Mouse (Mus musculus) mouse embryonic stem cell (cell line): ENCODE data around the gene Hrh3.

Experiments used
- in situ Hi-C, 2 experiments: fragments of 300-500 bp; cut with MboI; formaldehyde crosslinking; loops; 1 replicate in 1 of 2; 3 replicates in 1 of 2; pipeline ENCODE4 v1.14.3; 2019 to 2020; ENCODE audit warnings: low sequenced_read_pairs in 2 of 2, low pct_unique_long_range_greater_than_20kb in 1 of 2, mixed read lengths in 1 of 2; ENCODE audit not compliant: unreplicated experiment in 1 of 2

The Hrh3 gene

DNA sequence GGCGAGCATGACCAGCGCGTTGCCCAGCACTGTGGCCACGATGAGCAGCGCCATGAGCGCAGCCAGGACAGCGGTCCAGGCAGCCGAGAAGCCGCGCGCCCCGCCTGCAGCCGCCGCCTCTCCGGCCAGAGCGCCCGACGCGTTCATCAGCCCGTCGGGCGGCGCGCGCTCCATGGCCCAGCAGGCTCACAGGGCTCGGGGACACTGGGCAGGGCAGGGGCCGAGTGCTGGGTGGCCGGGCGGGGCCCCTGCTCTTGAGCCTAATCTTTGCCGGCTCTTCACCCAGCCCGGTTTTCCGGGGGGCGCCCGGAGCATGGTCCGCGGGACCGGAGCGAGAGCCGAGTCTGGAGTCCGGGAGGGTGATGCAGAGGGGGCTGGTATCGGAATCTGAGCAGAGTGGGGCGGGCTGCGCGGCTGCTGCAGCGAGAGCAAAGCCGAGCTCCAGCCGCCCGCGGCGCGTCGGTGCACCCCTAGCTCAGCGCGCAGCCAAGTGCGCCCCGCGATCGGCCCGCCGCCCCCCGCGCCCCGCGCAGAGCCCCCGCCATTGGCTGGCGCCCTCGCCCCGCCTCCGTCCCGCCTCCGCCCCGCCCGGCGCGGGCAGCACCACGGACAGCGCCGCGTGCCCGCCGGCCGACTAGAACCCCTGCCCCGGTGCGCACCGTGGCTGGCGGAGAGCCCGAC is at the start of gene Hrh3:
TSS of gene Hrh3 (minus strand) at position 511 of the 681 bp plus-strand sequence.
- in situ Hi-C loops: no loop called here

DNA sequence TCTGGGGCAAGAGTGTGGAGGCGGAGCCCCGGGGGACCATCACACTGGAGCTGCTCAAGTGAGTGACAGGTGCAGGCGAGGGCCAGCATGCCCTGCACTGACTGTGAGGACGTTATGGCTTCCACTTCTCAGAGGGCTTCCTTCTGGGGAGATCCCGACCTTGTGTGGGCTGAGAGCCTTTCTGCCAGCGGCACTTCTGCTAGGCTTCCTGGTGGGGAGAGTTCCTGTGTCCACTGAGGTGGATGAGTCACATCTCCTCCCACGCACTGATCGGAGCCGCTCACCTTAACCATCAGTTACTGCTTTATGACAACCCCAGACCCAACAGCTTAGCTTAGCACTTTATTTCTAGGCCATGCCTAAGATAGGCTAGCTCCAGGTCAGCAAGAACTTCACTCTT is 44.3 kb upstream of the Hrh3 start:
- in situ Hi-C loops: no loop called here

DNA sequence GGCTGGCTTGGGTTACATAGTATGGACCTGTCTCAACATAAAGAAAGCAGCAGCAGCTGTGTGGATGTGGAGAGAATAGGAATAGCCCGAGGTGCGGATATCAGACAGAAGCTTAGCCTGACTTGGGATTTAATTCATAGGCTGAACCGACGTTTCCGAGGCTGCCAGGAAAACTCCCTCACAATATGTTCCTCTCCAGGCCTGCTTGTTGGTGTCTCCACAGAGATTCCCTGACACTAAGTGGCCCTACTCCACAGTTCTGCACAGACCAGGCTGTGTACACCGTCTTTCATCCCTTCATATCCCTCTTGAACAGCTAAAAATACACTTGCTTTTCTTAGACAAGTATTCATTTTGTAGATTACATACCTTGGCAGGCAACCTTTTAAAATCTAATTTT is 43.1 kb upstream of the Hrh3 start:
- in situ Hi-C loops: no loop called here

DNA sequence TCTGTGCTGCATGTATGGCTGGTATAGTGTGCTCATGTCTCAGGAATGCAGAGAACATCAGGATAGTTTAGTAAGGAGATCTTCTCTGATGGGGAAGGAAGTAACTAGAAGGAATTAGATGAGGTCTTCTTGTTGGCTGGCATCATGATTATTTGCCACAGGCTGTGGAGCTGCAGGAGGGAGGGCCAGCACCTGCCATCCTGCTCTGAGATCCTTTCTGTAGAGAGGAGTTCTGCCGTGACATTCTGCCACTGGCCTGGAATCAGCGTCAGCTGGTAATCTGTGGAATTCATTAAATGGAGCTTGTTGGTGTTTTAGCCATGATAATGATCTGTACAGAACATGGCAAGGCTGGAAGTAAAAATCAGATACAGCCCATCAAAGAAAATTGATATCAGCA is 41.8 kb upstream of the Hrh3 start:
- in situ Hi-C loops: no loop called here

DNA sequence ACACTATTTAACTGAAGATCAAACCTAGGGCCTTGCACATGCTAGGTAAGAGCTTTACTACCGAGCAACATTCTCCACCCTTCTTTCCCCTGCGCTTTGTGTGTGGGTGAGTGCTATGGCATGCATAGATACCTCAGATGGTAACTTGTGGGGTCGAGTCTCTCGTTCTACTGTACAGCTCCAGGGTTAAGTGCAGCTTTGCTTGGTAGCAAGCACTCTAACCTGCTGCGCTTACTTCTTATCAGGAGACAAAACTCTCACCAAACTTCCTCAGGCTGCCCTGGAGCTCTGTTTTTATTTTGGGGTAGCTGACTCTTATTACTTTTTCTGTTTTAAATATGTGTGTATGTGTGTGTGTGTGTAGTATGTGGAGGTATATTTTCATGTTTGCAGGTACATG is 31.1 kb upstream of the Hrh3 start:
- in situ Hi-C loops: no loop called here

DNA sequence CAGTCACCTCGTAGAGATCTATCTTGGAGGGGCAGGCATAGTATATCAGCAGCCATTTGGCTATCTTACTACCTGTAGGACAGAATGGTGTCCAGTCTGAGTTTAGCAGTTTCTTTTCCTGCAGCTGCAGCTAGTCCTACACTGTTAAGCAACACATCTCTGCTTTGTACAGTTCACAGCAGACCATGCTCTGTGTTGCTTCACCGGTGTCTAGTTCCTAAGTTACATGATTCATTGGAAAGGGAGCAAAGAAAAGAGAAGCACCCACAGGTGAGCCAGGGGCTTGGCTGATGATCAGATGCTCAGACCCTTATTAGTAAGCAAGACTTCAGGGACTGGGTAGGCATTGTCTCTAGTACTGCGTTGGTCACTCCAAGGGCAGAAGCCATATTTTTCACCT is 29.6 kb upstream of the Hrh3 start:
- in situ Hi-C loops: no loop called here

DNA sequence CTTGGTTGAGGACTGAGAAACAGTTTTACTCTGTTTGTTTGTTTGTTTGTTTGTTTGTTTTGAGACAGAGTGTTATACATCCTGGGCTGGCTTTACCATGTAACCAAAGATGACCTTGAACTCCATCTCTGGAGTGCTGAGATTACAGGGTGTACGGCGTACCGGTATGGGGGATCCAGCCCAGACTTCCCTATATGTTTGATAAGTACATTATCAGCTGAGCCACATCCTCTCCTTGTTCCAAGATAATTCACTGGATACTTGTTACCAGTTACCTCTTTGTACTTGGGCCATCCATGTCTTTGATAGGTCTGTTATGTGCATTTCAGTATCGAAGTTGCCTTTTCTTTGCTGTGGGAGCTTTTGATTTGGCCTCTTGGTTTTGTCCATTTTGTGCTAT is 28.9 kb upstream of the Hrh3 start:
- in situ Hi-C loops: no loop called here

DNA sequence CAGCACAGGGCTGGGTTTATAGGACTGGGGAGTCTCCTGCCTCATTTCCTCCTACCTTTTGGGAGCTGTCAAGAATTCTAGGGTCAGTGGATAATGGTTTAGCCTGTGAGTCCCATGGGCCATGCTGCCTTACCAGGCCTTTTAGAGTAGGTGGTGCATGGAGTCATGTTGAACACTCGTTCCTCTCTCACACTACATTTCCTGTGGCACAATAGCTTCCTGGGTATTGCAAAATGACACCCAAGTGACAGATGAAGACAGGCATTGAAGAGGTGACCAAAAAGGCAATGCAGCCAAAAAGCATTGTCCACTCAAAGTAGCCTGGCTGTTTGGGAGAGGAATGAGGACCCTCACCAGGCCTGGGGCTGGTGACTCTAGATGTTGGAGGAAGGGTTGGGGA is 23.4 kb upstream of the Hrh3 start:
- in situ Hi-C loops: no loop called here

DNA sequence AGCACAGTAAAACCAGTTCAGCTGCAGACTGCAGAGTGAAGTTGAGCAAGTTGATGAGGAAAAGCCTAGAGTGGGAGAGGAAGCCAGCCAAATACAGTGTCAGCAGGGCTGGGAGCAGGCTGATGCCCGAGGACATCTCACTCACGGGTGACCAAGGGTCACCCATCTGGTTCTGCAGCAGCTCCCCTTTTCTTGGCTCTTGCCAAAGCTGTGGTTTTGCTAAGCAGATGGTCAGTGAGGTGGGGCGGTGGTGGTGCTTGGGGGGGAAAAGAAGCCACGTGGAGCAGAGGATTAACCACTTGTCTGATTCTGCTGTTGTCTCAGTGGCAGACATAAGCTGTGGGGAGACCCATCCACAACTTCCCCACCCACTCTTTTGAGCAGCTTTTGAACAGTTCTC is 21.9 kb upstream of the Hrh3 start:
- in situ Hi-C loops: no loop called here

DNA sequence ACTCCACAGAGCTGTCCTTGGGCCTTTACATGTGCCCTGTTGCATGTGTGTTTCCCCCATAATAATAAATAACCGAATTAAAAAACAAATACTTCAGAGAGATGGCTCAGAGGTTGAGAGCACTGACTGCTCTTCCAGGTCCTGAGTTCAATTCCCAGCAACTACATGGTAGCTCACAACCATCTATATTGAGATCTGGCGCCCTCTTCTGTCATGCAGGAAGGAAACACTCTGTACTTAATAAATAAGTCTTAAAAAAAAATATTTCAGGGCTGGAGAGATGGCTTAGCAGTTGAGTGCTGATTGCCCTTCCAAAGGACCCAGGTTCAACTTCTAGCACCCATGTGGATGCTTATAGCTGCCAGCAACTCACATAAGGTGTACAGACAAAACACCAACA is 19.9 kb upstream of the Hrh3 start:
- in situ Hi-C loops: no loop called here

DNA sequence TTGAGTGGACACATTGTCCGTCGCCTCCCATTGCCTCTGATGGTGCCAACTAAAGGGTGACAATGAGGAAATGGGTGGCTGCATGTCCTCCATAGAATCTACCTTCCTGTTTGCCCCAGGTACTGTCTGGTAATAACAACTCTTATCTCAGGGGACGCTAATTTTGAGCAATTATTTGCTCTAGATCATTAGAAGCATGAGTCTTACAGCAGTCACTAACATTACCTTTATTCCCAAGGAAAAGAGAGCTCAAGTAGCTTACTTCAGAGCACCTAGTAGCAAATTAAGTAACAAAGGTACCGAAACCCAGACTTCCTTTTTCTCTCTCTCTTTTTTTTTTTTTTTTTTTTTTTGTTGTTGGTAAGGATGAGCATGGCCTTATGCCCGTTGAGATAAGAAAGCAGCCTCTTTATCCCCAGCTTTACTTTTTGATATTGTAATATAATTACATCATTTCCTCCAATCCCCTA is 16.0 kb upstream of the Hrh3 start:
- in situ Hi-C loops: no loop called here

DNA sequence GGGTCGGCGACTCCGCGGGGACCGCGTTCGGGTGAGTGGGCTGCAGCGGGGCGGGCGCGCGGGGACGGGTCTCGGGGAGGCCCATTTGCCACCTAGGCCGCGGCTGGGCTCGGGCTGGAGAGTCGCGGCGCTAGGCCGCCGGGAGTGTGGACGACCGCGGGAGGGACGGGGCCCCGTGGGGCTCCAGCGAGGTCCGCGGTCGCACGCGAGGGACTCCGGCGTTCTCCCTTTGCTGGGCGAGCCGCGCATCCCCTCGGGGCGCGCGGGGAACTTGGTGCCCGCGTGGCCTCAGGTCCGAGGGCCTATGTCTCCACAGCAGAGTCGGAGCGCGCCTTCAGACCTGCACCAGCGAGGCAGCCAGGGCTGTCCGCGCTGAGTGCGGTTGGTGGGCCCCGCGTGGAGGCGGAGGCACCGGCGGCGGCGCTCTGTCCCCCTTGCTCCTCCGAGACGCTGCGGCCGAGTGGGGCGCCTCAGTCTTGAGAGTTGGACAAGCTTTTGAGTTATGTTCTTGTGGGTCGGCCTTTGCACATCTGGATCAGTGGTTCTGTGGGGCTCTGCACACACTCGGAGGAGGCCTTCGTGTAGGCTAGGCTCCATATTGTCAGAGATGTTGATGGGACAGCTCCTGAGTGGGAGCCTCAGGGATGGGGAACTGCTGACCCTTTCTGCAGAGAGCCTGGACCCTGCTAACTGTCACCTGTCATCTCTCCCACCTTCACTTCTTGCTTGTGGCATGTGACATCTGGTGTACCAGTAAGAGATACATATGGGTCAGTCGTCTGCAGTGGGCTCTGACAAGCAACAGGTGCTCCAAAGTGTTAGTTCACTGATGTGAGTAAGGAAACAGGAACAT is 15.4 kb upstream of the Hrh3 start:
- in situ Hi-C loops: no loop called here

DNA sequence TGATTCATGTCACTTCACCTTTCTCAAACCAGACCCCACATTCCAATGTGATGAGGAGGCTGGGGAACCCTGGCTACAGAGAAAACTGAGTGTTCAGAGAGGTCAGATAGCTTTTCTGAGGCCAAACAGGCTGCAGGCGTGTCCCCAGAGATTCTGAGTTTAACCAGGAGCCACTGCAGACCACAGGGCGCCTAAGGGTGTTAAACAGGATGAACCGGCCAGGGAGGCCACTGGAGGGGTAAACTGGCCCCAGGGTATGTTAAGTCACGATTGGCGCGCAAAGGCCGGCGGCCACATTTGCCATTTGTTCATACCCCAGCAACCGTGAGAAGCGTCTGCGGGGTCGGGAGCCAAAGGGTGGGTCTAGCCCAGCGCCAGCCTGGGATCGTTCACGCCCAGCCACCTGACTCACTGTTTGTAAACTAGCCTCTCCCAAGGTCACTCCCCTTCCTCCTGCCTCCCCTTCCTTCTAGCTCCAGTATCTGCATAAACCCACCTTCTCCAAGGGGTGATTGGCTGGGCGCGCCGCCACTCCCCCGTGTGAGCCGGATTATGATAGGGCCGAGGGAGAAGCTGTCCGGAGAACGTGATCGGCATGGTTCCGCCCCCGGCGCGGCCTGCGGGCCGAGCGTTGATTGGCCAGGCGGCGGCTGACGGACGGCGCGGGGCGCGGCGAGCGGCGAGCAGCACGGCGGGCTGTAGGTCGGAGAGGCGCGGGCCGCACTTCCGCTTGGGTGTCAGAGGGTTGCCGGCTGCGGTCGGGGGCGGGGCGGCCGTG is 14.6 kb upstream of the Hrh3 start, which contains the start of gene Osbpl2:
TSS of gene Osbpl2 (plus strand) at position 646 of the 778 bp plus-strand sequence.
- in situ Hi-C loops: no loop called here

DNA sequence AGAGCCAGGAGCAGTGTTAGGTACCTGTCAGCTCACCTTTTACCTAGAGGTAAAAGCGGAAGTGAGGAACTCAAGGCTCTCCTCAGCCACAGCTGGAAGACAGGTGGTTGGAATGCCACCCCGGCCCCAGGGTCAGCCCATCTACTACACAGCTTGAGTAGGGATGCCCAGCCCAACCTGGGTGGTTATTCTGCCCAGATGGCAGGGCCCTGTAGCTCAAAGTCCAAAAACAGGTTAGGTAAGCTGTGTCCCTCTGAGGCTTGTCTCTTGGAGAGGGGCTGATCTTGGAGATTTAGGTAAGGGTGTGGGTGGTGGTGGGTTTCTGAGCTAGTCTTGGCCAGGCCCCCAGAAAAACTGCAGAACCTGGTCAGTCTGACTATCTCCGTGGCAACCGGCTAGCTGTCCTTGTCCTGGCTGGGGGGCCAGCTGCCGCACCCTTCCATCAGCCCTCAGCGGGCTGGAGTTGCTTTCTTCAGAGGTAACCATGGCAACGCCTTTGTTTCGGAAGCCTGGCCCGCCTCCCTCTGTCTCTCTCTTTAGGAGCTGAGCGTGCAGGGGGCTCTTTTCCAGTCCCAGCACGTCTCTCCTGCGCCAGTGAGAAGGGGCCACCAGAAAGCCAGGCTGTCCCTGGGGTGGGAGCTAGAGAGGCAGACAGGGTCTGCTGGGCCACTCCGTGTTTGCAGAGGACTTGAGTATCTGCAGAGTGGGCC is 13.4 kb upstream of the Hrh3 start:
- in situ Hi-C loops: no loop called here

DNA sequence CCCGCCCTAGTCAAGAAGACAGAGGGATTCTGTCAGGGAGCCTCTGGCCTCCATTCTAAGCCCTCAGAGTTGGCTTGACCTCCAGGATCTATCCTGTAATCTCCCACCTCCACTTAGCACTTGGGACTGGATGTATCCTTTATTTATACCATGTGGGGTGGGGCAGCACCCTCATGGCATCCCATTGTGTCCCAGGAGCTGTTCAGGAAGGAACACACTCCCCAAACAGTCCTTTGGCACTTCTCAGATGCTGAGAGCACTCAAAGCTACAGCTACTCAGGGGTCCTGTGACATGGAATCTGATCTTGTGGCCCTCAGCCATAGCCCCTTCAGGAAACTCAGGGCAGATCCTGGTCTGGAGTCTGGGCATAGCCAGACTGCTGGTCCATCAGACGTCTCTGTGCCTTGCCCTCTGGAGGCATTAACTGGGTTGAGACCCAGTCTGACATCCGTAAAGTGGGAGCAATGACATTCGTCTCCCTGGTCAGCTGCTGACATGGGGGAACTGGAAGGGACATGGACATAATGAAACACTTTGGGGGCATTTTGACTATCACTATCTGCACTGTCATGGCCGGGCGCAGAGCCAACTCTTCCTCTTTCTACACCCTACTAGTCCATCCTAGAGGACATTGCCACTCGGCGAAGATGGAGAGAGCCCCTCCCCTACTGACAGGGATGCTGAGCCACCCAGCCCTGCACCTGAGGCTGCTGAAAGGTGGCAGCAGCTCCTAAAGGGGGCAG is 12.6 kb upstream of the Hrh3 start:
- in situ Hi-C loops: no loop called here

DNA sequence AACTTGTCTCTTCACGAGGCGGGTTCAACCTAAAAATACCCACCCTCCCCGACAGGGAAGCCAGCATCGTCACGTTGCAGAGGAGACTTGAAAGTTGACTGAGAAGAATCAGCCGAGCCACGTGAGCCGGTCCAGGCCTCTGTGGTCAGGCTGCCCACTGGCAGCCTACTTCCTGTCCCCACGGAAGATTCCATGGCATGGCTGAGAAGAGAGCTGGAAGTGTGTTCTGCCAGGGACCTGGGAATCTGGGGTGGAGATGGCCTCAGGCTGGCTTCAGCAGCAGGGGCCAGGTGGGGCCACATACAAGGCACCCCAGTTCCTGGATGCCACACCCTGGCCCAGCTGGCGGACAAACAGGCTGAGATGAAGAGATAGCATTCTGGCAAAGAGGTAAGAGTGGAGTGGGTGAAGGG is 11.8 kb upstream of the Hrh3 start:
- in situ Hi-C loops: no loop called here

DNA sequence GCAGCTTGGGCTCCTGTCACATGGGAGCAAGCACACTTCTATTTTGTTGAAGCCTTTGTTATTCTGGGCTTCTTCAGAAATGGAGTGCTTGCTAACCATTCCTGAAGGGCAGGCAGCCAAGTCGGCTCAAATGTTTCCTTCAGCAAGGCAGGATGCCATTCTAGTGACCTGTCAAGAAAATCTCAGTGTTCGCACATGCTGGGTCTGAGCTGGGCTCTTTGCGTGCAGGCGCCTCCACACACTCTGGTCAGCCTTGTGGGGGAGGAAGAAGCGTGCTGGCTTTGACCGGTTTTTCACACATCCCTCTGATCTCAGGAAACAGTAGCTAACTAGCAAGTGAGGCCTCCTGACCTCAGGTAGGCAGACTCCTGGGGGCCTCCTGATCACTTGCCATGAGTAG is 11.0 kb upstream of the Hrh3 start:
- in situ Hi-C loops: no loop called here
